Mouse (Mus musculus) retina, postnatal 7 days (tissue): ENCODE measurements at regions not wholly inside any gene's neighbourhood (a gene's known extent, or its start where the extent isn't known, plus 50 kb on each side); places are given as distances from the start of the nearest gene placed in this dataset.

Experiments
- DNase-seq: peaks from one replicate; pipeline ENCODE4 v3.0.0-alpha.2; 2012; ENCODE audit warnings: low read depth, low spot score

DNA sequence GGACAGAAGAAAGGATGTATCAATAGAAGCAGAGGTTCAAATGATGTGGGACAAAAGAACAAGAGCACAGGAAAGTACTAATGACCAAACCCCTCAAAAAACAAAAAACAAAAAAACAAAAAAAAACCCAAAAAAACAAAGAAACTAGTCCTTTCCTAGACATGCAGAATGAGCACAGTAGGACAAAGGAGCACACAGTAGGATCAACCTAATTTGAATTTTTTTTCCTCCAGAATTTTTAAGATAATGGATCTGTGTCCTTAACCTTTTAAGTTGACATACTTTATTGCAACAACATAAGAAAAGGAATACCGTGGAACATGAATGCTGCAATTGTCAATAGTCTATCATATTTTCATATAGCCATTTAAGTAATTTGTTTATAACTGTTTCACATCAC, 370.2 kb upstream of the Dach1 start:
- no peak for DNase-seq

DNA sequence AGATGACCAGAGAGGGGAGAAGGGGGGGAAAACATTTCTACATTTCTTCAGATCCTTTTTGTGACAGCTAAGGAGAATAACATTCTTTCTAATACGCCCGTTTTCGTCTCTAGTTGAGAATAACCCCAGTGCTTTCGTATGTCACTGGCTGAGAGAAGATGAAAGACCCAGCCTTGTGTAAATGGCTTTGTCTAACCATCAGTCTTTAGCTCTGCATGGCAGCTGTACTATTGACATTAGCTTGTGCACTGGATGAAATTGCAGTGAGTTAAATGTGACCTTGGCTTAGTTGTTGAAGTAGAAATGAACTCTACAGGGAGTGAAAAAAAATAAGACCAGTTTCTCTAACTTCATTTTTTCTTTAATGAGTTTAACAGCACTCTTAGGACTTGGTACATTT, 368.7 kb upstream of the Dach1 start:
- DNase-seq: no peak

DNA sequence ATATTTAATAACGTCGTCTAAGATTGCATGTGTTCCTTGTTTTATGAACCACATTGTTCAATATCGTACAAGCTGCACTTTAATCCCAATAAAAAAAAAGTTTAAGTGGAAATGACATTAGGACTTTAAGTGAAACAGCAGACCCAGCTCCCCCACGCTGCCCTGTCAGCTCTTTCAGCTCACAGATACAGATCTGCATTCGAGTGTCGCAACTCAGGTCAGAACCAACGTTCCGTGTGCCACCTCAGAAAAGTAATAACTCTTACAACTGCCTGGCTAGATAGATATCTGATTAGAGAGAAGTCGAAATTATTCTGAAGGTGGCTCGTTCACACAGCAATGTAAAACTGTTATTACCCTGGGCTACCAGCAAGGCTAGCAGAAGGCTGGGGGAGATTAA, 364.0 kb upstream of the Dach1 start:
- no peak for DNase-seq

DNA sequence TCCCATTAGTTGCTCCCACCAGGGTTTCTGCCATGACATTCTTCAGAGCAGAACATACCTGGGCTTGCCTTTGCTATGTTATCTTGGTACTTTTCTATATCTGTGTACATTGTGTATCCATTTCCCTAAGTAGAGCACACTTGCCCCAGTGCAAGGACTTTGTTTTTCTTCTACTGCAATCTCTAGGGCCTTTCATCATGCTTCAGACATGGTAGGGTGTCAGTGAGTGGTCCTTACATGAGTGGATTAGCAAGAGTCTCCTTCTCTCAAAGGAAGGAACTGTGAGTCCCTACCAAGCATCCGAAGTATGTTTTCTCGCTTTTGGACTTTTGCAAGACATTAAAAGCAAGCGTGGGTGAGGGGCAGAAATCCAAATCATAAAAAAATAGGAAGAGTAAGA, 351.4 kb upstream of the Dach1 start:
- DNase-seq: no peak

DNA sequence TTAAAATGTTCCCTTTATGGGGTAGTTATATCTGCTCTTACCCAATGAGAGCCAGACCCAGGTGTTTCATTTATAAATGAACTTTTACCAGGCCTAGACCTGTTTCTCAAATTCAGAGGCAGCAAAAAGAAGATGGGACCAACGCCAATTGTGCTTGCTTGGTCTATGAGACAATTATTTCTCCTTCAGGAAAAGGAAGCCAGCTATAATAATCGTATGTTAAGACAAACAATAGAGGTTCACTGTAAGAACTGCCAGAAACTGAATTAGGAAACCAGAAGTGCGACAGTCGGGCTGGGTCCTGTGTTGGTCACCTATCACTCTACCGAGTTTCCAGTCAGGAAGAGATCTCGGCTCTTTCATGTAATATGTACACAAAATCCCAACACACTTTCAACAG, 335.8 kb upstream of the Dach1 start:
- DNase-seq: no peak

DNA sequence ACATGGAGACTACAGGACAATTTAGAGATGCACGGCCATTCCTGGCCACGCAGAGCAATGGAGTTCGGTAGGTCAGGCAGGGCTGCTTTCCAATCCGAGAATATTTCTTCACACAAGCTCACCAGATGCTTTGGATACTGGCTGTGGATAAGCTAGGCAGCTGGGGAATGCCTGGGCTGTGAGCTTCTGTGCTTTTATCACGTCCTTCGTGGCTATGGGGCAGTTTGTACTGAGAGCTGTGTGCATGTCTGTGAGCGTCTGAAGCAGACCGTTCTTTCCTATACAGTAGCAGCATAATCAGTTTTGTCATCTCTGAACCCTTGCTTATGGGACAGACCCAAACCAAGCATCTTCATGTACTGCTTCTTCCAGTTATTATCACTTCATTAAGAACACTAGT, 307.9 kb upstream of the Dach1 start:
- DNase-seq: no peak

DNA sequence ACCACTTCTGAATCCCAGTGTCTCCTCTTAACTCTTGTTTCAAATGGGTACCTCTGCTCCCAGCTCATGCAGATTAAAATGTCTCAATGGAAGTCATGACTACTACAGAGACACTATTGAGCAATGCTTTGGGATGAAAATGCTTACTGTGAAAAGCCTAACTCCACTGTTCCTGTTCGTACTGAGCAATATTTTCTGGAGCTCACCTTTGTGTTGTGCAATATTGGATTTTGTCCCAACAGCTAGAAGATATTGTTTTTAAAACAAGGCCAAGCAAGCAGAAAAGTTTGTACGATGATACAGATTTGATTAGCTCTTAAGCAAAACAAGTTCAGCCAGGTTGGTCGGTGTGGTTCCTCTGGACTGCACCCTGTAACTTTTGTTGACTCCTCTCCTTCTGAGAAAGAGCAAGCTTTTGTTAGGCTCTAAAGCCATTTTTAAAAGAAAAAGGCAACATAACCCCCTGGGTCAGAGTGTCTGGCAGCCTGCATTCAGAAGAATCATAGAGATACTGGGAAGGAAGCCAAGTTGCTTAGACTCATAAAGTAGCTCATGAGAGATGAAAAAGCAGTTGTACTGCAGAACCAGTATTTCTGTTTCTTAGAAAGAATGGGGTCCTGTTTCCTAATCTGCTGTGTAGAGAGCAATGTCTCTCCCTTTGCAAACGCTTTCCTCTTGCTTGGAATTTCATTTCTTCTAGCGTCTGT, 302.4 kb upstream of the Dach1 start:
- DNase-seq: no peak

DNA sequence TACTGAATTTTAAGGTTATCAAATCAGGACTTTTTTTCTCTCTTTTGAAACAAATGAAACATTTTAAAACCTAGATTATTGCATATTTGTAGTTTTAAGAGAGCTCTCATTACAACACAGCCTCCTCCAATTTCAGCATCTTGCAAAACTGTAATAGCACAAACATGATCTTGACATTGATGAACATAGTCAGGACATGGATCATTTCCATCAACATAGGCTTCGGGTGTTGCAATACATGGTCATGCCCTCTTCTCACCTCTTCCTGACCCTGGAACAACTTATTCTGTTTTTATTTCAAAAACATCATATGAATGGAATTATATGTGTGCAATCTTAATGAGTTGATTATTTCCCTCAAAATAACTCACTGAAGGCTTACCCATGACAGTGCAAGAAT, 284.9 kb upstream of the Dach1 start:
- no peak for DNase-seq

DNA sequence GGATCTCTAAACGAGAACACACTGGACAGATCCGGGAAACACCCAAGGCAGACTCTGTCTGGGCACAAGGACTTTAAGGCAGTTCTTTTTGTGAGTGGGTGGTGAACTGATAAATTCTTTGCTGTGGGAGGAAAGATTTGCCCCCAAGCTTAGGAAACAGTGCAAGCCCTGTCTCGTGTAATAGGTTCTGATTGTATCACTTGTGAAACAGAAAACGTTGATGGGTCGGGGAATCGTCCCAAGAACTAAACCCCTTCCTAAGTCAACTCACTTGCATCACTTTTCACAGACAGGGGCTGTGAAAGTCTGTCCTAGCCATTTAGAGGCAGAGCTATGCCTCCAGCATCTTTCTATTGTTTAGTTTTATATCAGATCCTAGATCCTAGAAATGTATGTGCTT, 282.6 kb upstream of the Dach1 start:
- DNase-seq: no peak

DNA sequence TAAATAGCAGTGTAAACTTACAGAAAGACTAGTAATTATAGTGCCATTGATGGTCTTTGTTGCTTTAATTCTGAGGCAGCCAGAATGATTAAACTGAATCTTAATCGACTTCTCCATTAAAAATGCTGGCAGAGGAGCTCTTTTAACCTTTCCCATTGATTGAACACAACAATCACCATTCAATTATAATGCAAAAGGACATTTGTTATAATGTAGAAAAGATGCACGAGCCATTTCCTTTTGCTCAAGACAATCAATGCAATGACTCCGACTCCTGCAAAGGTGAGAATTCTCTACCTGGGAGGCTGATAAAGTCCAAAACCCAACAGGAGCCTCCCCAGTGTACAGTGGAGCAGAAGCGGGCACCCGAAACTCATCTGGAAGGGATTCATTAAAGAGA, 280.0 kb upstream of the Dach1 start:
- DNase-seq: no peak

DNA sequence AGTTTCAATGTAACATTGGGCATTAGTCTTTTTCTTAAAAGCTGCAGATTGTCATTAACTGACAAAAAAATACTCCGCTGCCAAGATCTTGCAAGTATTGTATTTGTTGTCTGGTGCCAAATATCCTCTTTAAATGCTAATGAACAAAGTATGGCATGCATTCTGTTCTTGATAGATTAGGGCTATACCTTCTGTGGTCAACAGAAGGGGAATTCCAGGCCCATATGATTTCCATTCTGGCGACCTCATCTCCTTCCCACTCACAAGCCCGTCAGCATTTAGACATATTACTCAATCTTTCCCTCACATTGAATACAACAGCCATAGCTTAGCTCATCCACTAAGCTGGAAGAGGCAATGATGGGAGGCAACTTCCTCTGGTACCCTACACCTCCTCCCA, 272.8 kb upstream of the Dach1 start:
- no peak for DNase-seq

DNA sequence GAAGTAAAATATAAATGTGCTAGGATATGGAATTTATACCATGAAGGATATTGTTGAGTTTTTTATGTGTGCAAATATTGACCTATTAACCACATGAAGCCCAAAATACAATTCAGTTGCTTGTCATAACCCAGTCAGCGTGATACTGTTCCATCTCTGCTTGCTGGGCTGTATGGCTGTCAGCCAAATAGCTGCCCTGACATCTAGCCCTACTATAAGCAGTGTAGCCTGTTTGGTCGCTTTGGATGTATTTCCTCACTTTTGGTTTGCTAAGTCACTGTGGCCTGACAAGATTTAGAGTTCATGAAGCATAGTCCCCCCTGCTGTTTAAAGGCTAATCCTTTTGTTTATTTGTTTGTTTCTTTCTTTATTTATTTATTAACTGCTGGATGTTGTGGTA, 272.4 kb upstream of the Dach1 start:
- DNase-seq: no peak

DNA sequence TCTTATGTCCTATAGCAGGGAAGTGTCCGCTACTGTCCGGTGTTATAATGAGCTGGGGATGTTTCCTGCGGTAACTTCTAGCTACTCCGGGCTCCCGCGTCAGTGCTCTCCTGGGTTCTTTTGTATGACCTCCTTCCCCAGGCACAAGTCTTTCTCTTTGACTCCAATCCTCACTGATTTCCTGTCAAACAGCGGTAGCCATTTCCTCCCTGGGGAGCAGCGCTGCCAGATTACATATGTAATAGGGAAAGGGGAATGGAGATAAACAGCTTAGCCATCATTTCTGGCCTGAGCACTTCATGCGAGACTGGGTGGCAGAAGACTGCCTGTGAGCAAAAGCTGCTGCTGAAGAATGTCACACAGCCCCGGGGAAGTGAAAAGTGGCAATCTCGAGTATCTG, 262.4 kb upstream of the Dach1 start:
- no peak for DNase-seq

DNA sequence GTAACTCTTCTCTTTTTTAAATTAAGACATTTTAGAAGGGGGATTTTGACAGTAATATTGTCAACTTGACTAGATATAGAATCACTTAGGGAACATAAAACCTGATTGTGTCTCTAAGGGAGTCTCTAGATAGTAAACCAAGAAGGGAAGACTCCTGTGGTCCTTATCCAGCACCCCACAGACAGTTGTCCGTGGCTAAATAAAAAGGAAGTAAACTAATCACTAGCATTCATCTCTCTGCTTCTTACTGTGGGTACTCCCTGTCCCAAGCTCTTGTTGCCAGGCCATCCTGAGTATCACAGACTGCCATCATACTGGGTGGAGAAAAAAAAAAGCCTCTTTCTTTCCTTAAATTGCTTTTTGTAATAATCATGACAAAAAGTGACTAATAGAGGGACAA, 248.2 kb upstream of the Dach1 start:
- no peak for DNase-seq

DNA sequence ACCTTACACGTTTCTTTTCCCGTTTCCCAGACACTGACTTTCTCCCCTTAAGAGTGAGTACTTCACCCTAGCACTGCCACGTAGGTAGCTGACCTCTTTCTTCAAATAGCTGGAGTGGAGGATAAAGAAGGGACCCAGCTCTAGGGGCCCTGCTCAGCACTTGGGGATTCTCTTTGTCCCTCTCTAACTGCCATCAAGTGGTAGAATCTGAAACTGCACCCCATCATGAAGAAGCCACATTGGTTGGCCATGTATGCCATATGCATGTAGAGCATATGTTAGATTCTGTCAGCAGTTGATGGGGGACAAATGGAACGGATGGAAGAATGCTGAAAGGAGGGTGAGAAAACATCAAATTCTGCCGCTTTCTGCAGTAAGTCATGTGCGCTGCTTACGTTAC, 244.6 kb upstream of the Dach1 start:
- DNase-seq: peak; percentile 6

DNA sequence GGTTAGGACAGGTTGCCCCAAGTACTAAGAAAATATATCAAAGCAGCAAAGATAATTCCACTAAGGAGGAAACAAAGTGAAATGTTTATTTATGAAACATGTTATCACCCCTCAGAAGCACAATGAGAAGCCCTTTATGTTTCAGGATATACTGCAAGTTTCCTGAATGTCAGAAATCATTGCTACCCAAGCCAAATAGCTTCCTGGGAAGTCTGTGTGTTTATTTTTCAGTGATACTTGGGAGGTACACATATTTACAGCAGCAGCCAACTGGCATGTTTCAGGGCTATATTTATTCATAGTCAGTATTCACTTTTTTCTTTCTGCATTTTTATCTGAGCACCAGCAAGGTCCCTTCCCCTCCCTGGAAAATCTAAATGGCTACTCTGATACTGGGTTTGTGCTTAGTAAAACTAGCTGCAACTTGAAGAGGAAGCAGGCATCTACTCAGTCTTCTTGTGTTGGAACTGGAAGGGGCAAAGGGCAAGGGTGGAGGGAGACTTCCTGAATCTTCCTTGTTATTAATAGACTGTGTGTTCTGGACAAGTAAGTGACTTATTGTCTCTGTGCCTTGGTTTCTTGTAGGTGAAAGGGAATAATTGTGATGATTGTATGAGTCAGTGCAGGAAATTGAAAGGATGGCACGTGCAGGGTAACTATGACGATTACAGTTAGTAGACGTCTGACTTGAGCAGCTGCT, 236.5 kb upstream of the Dach1 start:
- no peak for DNase-seq

DNA sequence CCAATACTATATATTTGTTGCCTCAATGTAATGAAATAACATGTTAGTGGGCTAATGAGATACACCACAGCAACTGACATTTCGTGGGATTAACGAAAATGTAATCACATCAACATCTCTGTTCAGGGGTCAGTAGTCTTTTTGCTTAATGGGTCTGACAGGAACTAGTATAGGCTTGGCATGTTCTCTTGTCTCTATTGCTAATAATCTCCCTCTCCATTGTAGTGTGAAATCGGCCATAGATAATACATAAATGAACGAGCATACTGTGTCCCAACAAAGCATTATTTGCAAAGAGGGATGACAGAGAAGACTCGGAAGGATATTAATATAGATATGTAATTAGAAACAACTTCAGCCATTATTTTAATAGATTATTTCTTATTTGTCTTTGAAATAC, 234.5 kb upstream of the Dach1 start:
- no peak for DNase-seq

DNA sequence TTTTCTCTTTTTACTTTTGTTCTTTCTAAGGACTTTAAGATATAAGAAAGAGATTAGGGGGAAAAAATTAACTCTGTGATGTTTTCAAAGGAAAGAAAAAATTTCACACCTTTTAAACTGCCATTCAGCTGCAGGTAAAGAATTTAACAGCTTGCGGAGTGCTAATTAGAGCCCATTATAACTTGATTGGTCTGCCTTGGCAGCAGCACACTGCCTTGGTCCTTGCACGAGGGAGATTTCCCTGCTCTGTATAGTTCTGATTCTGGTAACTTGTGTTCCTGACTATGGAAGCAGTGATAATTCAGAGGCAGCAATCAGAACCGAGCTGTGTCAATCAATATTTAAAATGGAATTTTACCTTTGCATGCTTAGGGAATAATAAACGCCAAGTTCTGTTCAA, 218.3 kb upstream of the Dach1 start:
- no peak for DNase-seq
